Mouse (Mus musculus): ENCODE measurements at regions not wholly inside any gene's neighbourhood (a gene's known extent, or its start where the extent isn't known, plus 50 kb on each side); places are given as distances from the start of the nearest gene placed in this dataset.

DNA sequence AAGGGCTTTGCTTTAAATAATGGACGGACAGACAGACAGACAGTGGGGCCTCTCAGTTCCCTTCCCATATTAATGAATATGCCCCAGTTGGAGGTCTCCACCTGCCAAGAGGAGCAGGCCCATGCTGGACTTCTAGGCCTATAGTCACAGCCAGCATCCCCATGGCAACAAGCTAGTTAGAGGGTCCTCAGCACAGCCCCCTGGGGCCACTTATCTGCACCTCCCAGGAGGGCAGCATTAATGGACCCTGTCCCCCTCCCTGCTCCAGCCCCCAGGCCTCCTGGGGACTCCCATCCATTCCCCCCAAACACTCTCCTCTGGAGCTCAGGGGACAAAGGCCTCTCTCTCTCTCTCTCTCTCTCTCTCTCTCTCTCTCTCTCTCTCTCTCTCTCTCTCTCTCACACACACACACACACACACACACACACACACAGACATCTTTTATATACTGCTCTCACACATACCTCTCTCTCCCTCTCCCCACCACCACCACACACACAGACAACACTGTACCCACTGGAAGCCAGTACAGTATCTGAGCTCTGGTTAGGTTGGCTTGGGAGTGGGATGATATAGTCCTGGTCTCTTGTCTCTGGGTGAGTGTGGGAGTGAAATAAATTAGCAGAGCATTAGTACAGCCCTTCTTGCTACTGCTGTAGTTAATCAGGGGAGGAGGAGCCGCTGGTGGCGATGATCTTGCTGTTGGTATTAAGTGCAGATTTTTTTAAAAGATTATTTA, 127.7 kb downstream of the Mrm1 start:
- H3K4me2 ChIP-seq (ENCODE audit: low read depth, low read length, severe bottlenecking): no peak overlapping the region
- peaks cover 15% of the 10 kb centered on the region for H3K4me1 ChIP-seq (replicated peaks; ENCODE audit: control insufficient read depth, insufficient read depth, low read length)
- no peaks in the 10 kb centered on the region for H3K27me3 ChIP-seq (ENCODE audit: control insufficient read depth, insufficient read depth, low read length)
- H3K9me3 ChIP-seq (ENCODE audit: control insufficient read depth, low read length): no peaks in the 10 kb centered on the region
- H3K9ac ChIP-seq (ENCODE audit: low read length): no peak overlapping the region
- 57% methylated on average over 3 of the region's 3 CpGs for WGBS
- DNase-seq (ENCODE audit: low spot score) (no peak), ATAC-seq (replicated peaks; ENCODE audit: low FRiP score) (0 out of 2 replicates have a peak, but pooled peaks have one; percentile 30)
- no peak overlapping the region for H3K27ac ChIP-seq (ENCODE audit: low read depth, low read length)
- H3K4me3 ChIP-seq (ENCODE audit: low read depth, low read length): no peak overlapping the region
- H3K36me3 ChIP-seq (ENCODE audit: control insufficient read depth, insufficient read depth, low read length): no peaks in the 10 kb centered on the region

DNA sequence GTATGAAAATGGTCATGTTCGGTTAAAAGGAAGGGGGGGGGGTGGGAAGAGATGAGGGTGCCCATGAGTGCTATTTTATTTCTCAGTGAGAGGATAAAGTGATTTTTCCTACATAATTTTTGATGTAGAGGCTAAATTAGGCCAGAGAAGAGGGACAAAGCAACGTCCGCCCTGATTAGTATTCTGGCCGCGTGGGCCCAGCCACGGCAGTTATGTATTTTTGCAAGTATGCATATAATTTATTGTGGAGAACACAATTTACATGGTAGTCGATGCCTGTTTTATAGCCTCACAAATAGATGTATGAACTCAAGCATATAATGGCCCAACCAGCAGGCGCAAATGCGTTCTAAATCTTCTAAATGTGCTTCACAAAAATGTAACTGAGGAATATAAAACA, 132.8 kb downstream of the Mrm1 start:
- H3K9ac ChIP-seq (ENCODE audit: low read length): no peak overlapping the region
- WGBS: 87% methylated on average over 9 of the region's 9 CpGs
- no peaks in the 10 kb centered on the region for H3K27me3 ChIP-seq (ENCODE audit: control insufficient read depth, insufficient read depth, low read length)
- H3K9me3 ChIP-seq (ENCODE audit: control insufficient read depth, low read length): no peaks in the 10 kb centered on the region
- H3K36me3 ChIP-seq (ENCODE audit: control insufficient read depth, insufficient read depth, low read length): no peaks in the 10 kb centered on the region
- H3K4me1 ChIP-seq (replicated peaks; ENCODE audit: control insufficient read depth, insufficient read depth, low read length): peaks cover 10% of the 10 kb centered on the region
- ATAC-seq (replicated peaks; ENCODE audit: low FRiP score) (no peak), DNase-seq (ENCODE audit: low spot score) (no peak)
- H3K27ac ChIP-seq (ENCODE audit: low read depth, low read length): no peak overlapping the region
- no peak overlapping the region for H3K4me3 ChIP-seq (ENCODE audit: low read depth, low read length)
- H3K4me2 ChIP-seq (ENCODE audit: low read depth, low read length, severe bottlenecking): no peak overlapping the region

DNA sequence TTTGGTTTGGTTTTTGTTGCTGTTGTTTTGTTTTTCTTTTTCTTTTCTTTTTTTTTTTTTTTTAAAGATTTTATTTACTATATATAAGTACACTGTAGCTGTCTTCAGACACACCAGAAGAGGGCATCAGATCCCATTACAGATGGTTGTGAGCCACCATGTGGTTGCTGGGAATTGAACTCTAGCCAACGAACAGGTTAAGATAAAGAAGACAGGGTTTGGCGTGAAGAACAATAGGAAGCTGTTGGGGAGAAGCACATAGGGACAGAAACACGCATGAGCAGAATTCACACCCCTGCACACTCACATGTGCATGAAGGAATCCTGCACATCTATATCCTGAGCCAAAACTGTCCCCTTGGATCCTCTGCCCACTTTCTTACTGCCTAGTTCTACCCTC, 135.0 kb downstream of the Mrm1 start:
- H3K9me3 ChIP-seq (ENCODE audit: control insufficient read depth, low read length): no peaks in the 10 kb centered on the region
- ATAC-seq (replicated peaks; ENCODE audit: low FRiP score) (no peak), DNase-seq (ENCODE audit: low spot score) (no peak)
- H3K27ac ChIP-seq (ENCODE audit: low read depth, low read length): no peak overlapping the region
- H3K4me3 ChIP-seq (ENCODE audit: low read depth, low read length): no peak overlapping the region
- WGBS: 89% methylated on average over 3 of the region's 3 CpGs
- H3K36me3 ChIP-seq (ENCODE audit: control insufficient read depth, insufficient read depth, low read length): no peaks in the 10 kb centered on the region
- H3K4me1 ChIP-seq (replicated peaks; ENCODE audit: control insufficient read depth, insufficient read depth, low read length): no peaks in the 10 kb centered on the region
- no peak overlapping the region for H3K9ac ChIP-seq (ENCODE audit: low read length)
- H3K27me3 ChIP-seq (ENCODE audit: control insufficient read depth, insufficient read depth, low read length): peaks cover 8% of the 10 kb centered on the region
- H3K4me2 ChIP-seq (ENCODE audit: low read depth, low read length, severe bottlenecking): no peak overlapping the region

DNA sequence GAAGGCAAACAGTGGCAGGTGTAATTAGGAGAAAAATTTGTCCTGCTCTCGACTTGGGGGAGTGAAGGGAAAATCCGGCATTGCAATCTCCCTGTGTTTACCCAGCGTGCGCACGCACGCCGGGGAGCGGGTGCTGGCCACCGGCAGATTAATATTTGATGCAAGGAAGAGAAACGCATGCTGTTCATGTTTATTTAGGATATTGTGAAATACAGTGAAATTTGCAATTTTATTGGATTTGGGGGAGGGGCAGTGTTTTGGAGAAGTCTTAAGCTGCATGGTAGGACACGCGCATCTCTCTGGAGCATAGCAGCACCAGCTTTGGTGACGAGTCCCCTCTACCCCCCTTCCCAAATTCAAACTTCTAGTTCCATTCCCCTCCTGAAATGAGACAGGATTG, 136.4 kb downstream of the Mrm1 start:
- no peak overlapping the region for H3K4me3 ChIP-seq (ENCODE audit: low read depth, low read length)
- H3K27me3 ChIP-seq (ENCODE audit: control insufficient read depth, insufficient read depth, low read length): peaks cover 11% of the 10 kb centered on the region
- no peaks in the 10 kb centered on the region for H3K9me3 ChIP-seq (ENCODE audit: control insufficient read depth, low read length)
- 83% methylated on average over 13 of the region's 13 CpGs for WGBS
- no peaks in the 10 kb centered on the region for H3K4me1 ChIP-seq (replicated peaks; ENCODE audit: control insufficient read depth, insufficient read depth, low read length)
- no peak overlapping the region for H3K4me2 ChIP-seq (ENCODE audit: low read depth, low read length, severe bottlenecking)
- no peak overlapping the region for H3K9ac ChIP-seq (ENCODE audit: low read length)
- H3K27ac ChIP-seq (ENCODE audit: low read depth, low read length): no peak overlapping the region
- no peaks in the 10 kb centered on the region for H3K36me3 ChIP-seq (ENCODE audit: control insufficient read depth, insufficient read depth, low read length)
- no peak for DNase-seq (ENCODE audit: low spot score)
- no peak for ATAC-seq (replicated peaks; ENCODE audit: low FRiP score)

DNA sequence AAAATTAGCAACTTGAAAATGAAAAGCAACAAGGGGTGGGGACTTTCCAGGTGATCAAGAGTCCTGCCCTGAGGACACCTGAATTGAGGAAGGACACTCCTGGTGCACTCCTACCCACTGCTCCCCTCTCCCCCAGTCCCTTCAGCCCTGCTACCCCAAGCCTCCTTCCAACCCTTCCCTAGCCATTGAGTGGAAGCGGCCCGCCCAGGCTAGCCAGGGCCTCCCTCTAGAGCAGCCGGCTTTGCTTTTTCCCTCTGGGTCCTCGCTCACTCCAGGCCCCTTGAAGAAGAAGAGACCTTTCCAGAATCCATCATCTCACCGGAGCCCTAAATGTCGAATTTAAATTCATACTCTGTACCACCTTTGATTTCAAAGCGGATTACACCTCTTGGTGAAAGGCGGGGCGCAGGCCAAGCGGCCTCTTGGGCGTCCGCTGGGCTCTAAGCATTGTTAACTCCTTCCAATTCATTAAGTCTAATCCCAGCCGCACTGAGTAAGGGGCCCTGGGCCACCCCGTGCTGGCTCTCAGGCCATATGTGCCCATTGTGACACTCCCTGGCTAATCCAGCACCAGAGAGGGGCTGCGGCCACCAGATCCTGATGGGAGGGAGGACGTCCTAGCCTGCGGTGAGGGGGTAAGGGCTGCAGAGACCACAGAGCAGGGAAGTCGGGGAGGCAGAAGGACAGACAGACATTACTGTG, 142.8 kb downstream of the Mrm1 start:
- Histone ChIP-seq H3K27me3 (ENCODE audit: control insufficient read depth, insufficient read depth, low read length) (peaks cover 14% of the 10 kb centered on the region), H3K9me3 (ENCODE audit: control insufficient read depth, low read length) (no peaks in the 10 kb centered on the region), H3K36me3 (ENCODE audit: control insufficient read depth, insufficient read depth, low read length) (no peaks in the 10 kb centered on the region), H3K27ac (ENCODE audit: low read depth, low read length) (no peak overlapping the region), H3K9ac (ENCODE audit: low read length) (no peak overlapping the region), H3K4me3 (ENCODE audit: low read depth, low read length) (no peak overlapping the region), H3K4me2 (ENCODE audit: low read depth, low read length, severe bottlenecking) (no peak overlapping the region), H3K4me1 (replicated peaks; ENCODE audit: control insufficient read depth, insufficient read depth, low read length) (peaks cover 10% of the 10 kb centered on the region; the same call in 1 of the 2 replicates)
- ATAC-seq (replicated peaks; ENCODE audit: low FRiP score) (peak; percentile 89), DNase-seq (ENCODE audit: low spot score) (peak; percentile 78)
- 3% methylated on average over 18 of the region's 18 CpGs for WGBS

DNA sequence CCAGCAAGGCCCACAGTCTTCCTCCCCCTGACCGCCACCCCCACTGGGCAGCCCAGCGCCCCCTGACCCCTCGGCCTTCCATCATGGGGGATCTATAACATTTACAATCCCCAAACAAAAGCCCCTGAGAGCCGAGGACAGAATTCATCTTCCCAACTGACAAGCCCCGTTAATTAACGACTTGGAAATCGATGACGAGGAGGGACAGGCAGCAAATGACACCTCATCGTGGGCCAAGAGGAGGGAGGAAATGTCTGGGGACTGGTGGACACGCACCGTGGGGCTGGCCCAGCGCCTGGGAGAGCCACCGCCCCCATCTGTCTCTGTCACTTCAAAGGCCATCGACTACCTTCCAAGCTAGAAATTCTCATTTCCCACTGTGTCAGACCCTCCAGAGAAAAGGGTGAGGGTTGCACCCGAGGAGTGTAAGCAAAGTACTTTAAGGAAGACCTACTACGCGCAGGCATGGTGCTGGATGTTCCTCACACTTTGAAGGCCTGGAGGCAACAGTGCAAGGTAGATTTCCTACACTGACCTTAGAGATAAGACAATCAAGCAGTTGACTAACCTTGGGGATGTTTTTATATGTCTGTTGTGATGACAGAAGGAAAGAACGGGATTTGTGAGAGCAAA, 146.4 kb downstream of the Mrm1 start:
- no peak for ATAC-seq (replicated peaks; ENCODE audit: low FRiP score)
- Histone ChIP-seq H3K27me3 (ENCODE audit: control insufficient read depth, insufficient read depth, low read length) (peaks cover 3% of the 10 kb centered on the region; the same call in 1 of the 2 replicates), H3K4me1 (replicated peaks; ENCODE audit: control insufficient read depth, insufficient read depth, low read length) (peaks cover 10% of the 10 kb centered on the region; the same call in 1 of the 2 replicates), H3K9me3 (ENCODE audit: control insufficient read depth, low read length) (no peaks in the 10 kb centered on the region), H3K27ac (ENCODE audit: low read depth, low read length) (no peak overlapping the region), H3K9ac (ENCODE audit: low read length) (no peak overlapping the region), H3K4me3 (ENCODE audit: low read depth, low read length) (no peak overlapping the region), H3K4me2 (ENCODE audit: low read depth, low read length, severe bottlenecking) (no peak overlapping the region), H3K36me3 (ENCODE audit: control insufficient read depth, insufficient read depth, low read length) (no peaks in the 10 kb centered on the region)
- no peak for DNase-seq (ENCODE audit: low spot score)
- WGBS: 50% methylated on average over 18 of the region's 18 CpGs

DNA sequence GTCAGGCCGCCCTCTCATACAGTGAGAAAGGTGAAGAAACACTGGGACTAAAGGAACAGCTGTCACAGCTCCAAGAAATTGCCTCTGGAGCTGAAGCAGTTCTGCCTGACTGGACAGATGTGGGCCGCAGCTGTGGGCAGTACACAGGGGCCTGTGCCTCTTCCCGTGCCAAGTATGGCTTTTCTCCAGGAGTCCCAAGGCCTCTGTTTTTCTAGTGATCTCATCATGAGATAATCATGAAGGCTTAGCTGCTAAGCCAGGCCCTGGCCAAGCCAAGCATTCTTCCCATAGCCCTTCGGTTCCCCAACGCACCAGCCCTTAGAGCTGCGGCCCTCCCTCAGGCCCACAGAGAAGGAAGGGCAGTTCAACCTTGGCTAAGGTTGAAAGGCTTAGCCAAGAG, 146.2 kb upstream of the Lhx1 start:
- no peak for ATAC-seq (replicated peaks; ENCODE audit: low FRiP score)
- no peak overlapping the region for H3K4me2 ChIP-seq (ENCODE audit: low read depth, low read length, severe bottlenecking)
- no peak overlapping the region for H3K27ac ChIP-seq (ENCODE audit: low read depth, low read length)
- no peaks in the 10 kb centered on the region for H3K9me3 ChIP-seq (ENCODE audit: control insufficient read depth, low read length)
- peaks cover 3% of the 10 kb centered on the region; the same call in 1 of the 2 replicates for H3K27me3 ChIP-seq (ENCODE audit: control insufficient read depth, insufficient read depth, low read length)
- no peaks in the 10 kb centered on the region for H3K36me3 ChIP-seq (ENCODE audit: control insufficient read depth, insufficient read depth, low read length)
- DNase-seq (ENCODE audit: low spot score): no peak
- H3K4me1 ChIP-seq (replicated peaks; ENCODE audit: control insufficient read depth, insufficient read depth, low read length): peaks cover 4% of the 10 kb centered on the region; the same call in 1 of the 2 replicates
- H3K4me3 ChIP-seq (ENCODE audit: low read depth, low read length): no peak overlapping the region
- WGBS: 84% methylated on average over 6 of the region's 6 CpGs
- no peak overlapping the region for H3K9ac ChIP-seq (ENCODE audit: low read length)

DNA sequence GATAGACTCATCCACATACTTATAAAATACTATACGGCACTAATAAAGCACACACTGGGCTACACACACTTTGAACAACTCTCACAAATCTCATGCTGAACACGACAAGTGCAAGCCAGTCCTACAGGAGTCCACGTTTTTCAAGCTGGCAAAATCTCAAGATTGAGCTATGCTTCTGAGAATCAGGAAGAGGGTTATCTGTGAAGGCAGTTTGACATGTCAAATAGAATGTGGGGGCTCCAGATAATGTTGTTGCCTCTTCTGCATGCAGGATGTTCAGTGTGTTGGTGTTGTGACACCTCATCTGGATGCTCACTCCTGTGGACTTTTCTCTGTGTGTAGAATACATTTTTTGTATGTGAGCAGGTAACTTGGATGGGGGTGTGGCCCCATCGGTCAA, 142.4 kb upstream of the Lhx1 start:
- H3K9me3 ChIP-seq (ENCODE audit: control insufficient read depth, low read length): no peaks in the 10 kb centered on the region
- no peak for DNase-seq (ENCODE audit: low spot score)
- no peaks in the 10 kb centered on the region; the same call in 1 of the 2 replicates for H3K27me3 ChIP-seq (ENCODE audit: control insufficient read depth, insufficient read depth, low read length)
- H3K27ac ChIP-seq (ENCODE audit: low read depth, low read length): no peak overlapping the region
- H3K36me3 ChIP-seq (ENCODE audit: control insufficient read depth, insufficient read depth, low read length): no peaks in the 10 kb centered on the region
- WGBS: 83% methylated on average over 4 of the region's 4 CpGs
- ATAC-seq (replicated peaks; ENCODE audit: low FRiP score): no peak
- H3K4me1 ChIP-seq (replicated peaks; ENCODE audit: control insufficient read depth, insufficient read depth, low read length): no peaks in the 10 kb centered on the region
- no peak overlapping the region for H3K9ac ChIP-seq (ENCODE audit: low read length)
- no peak overlapping the region for H3K4me3 ChIP-seq (ENCODE audit: low read depth, low read length)
- H3K4me2 ChIP-seq (ENCODE audit: low read depth, low read length, severe bottlenecking): no peak overlapping the region

Measured in forebrain, embryonic 11.5 days (tissue).